Mouse (Mus musculus) neural tube, embryonic 11.5 days (tissue): ENCODE results near the gene Rtkn2. TPM values are rescaled to one million over a fixed set of nuclear protein-coding genes. Genes with fewer than 3 reads are reported as not detected.

Experiments used
- ATAC-seq: fragments of 200-750 bp; cut with Nextera tagmentation; 2 replicates; pipeline ENCODE4 v1.8.0; 2017; ENCODE audit warnings: moderate number of reproducible peaks, mild to moderate bottlenecking, moderate TSS enrichment, moderate library complexity; ENCODE audit not compliant: insufficient read depth, low FRiP score, low TSS enrichment
- DNase-seq: peaks from one replicate; pipeline ENCODE4 v3.0.0-alpha.2; 2015; ENCODE audit warnings: low spot score
- H3K27ac ChIP-seq: fragments of 300-500 bp; sonication (generic); 2 replicates; pipeline ENCODE4 v1.5.1; 2014; ENCODE audit warnings: low read depth, mild to moderate bottlenecking, low read length
- H3K27me3 ChIP-seq: fragments of 300-500 bp; sonication (generic); 2 replicates; pipeline ENCODE4 v1.6.1; 2014; ENCODE audit warnings: mild to moderate bottlenecking, low read length, mixed read lengths; ENCODE audit not compliant: control insufficient read depth, insufficient read depth
- H3K36me3 ChIP-seq: fragments of 300-500 bp; sonication (generic); 2 replicates; pipeline ENCODE4 v1.6.1; 2014; ENCODE audit warnings: mild to moderate bottlenecking, low read length, moderate library complexity, mixed read lengths; ENCODE audit not compliant: control insufficient read depth, insufficient read depth
- H3K4me1 ChIP-seq: fragments of 300-500 bp; sonication (generic); 2 replicates; pipeline ENCODE4 v1.6.1; 2014; ENCODE audit warnings: low read length, mixed read lengths; ENCODE audit not compliant: control insufficient read depth, insufficient read depth
- H3K4me2 ChIP-seq: fragments of 300-500 bp; sonication (generic); 2 replicates; pipeline ENCODE4 v1.6.1; 2014; ENCODE audit warnings: low read depth, mild to moderate bottlenecking, moderate library complexity
- H3K4me3 ChIP-seq: fragments of 300-500 bp; sonication (generic); 2 replicates; pipeline ENCODE4 v1.5.1; 2014; ENCODE audit warnings: low read depth, low read length
- H3K9ac ChIP-seq: fragments of 300-500 bp; sonication (generic); 2 replicates; pipeline ENCODE4 v1.6.1; 2014; ENCODE audit warnings: mild to moderate bottlenecking, low read length
- H3K9me3 ChIP-seq: fragments of 300-500 bp; sonication (generic); 2 replicates; pipeline ENCODE4 v1.6.1; 2016; ENCODE audit warnings: low read length; ENCODE audit not compliant: control insufficient read depth
- WGBS: fragments of 180-500 bp; shearing (Covaris S2); extraction: QIAGEN DNeasy Blood & Tissue Kit; methylation state at CpG from one replicate; pipeline ENCODE4 v1.1.7; 2014; 5-methylcytosine and 5-hydroxymethylcytosine counted together
- polyA plus RNA-seq: library from polyadenylated mRNA; unstranded; fragments of >200 nt; fragmentation: Nextera tagmentation; extraction: Ambion mirVana; gene quantifications from 2 replicates; pipeline ENCODE4 v1.2.1, GENCODE M21; 2014

Gene Rtkn2
- polyA plus RNA-seq, 1 experiment from 2014 or later: 15.1 TPM

GRCm38 (mm10) chr10:68028327-68029080, 49.1 kb downstream of the Rtkn2 start:
- H3K4me2 ChIP-seq: no peak overlapping the region
- no peak overlapping the region for H3K9ac ChIP-seq
- no peaks in the 10 kb centered on the region for H3K4me1 ChIP-seq
- WGBS: 54% methylated on average over 12 of the region's 12 CpGs
- H3K9me3 ChIP-seq: no peaks in the 10 kb centered on the region
- peak; percentile 41; the same call in 1 of the 2 replicates for ATAC-seq
- H3K4me3 ChIP-seq: no peak overlapping the region
- H3K36me3 ChIP-seq: no peaks in the 10 kb centered on the region; the same call in none of the 2 replicates
- no peaks in the 10 kb centered on the region for H3K27me3 ChIP-seq
- DNase-seq: peak; percentile 13
- 0 out of 2 replicates have a peak overlapping the region, but pooled peaks have one; percentile 44 for H3K27ac ChIP-seq

- H3K4me3 ChIP-seq: no peak overlapping the region
- H3K4me1 ChIP-seq: no peaks in the 10 kb centered on the region
- WGBS: 70% methylated on average over 5 of the region's 5 CpGs
- peak; percentile 22 for DNase-seq
- H3K27me3 ChIP-seq: no peaks in the 10 kb centered on the region
- no peaks in the 10 kb centered on the region; the same call in none of the 2 replicates for H3K36me3 ChIP-seq
- 0 out of 2 replicates have a peak overlapping the region, but pooled peaks have one; percentile 44 for H3K27ac ChIP-seq
- no peaks in the 10 kb centered on the region for H3K9me3 ChIP-seq
- ATAC-seq: no peak
- H3K9ac ChIP-seq: no peak overlapping the region
- no peak overlapping the region for H3K4me2 ChIP-seq
These were observed 49.8 kb downstream of the Rtkn2 start for GRCm38 (mm10) chr10:68029081-68029626.

- H3K27ac ChIP-seq: no peak overlapping the region
- H3K27me3 ChIP-seq: no peaks in the 10 kb centered on the region
- WGBS: 71% methylated on average over 6 of the region's 6 CpGs
- DNase-seq: no peak
- no peak overlapping the region for H3K4me2 ChIP-seq
- H3K36me3 ChIP-seq: no peaks in the 10 kb centered on the region; the same call in none of the 2 replicates
- no peak for ATAC-seq
- H3K4me3 ChIP-seq: no peak overlapping the region
- no peaks in the 10 kb centered on the region for H3K4me1 ChIP-seq
- H3K9me3 ChIP-seq: no peaks in the 10 kb centered on the region
- H3K9ac ChIP-seq: no peak overlapping the region
These were observed 50.7 kb downstream of the Rtkn2 start for GRCm38 (mm10) chr10:68030027-68030426.

- ATAC-seq (no peak), DNase-seq (no peak)
- Histone ChIP-seq H3K27me3 (no peaks in the 10 kb centered on the region), H3K9me3 (no peaks in the 10 kb centered on the region), H3K36me3 (no peaks in the 10 kb centered on the region), H3K27ac (no peak overlapping the region), H3K9ac (no peak overlapping the region), H3K4me1 (no peaks in the 10 kb centered on the region), H3K4me3 (no peak overlapping the region), H3K4me2 (no peak overlapping the region)
- WGBS: 96% methylated on average over 20 of the region's 20 CpGs
These were observed 56.5 kb downstream of the Rtkn2 start for GRCm38 (mm10) chr10:68035707-68036367.

- Histone ChIP-seq H3K9ac (no peak overlapping the region), H3K27me3 (no peaks in the 10 kb centered on the region), H3K4me1 (no peaks in the 10 kb centered on the region), H3K4me3 (no peak overlapping the region), H3K9me3 (no peaks in the 10 kb centered on the region), H3K36me3 (no peaks in the 10 kb centered on the region), H3K4me2 (no peak overlapping the region), H3K27ac (no peak overlapping the region)
- DNase-seq (no peak), ATAC-seq (no peak)
- 75% methylated on average over 17 of the region's 17 CpGs for WGBS
These were observed 57.1 kb downstream of the Rtkn2 start for GRCm38 (mm10) chr10:68036368-68036980.

- Histone ChIP-seq H3K27ac (no peak overlapping the region), H3K9ac (no peak overlapping the region)
- no peak for ATAC-seq
These were observed 59.7 kb downstream of the Rtkn2 start for GRCm38 (mm10) chr10:68038997-68039624.

GRCm38 (mm10) chr10:68039641-68040205, 60.4 kb downstream of the Rtkn2 start:
- DNase-seq (no peak), ATAC-seq (no peak)
- H3K4me2 ChIP-seq: no peak overlapping the region
- H3K4me3 ChIP-seq: no peak overlapping the region
- H3K36me3 ChIP-seq: no peaks in the 10 kb centered on the region
- WGBS: 85% methylated on average over 14 of the region's 14 CpGs
- no peaks in the 10 kb centered on the region for H3K27me3 ChIP-seq
- H3K9ac ChIP-seq: no peak overlapping the region
- H3K4me1 ChIP-seq: no peaks in the 10 kb centered on the region
- no peak overlapping the region for H3K27ac ChIP-seq
- H3K9me3 ChIP-seq: no peaks in the 10 kb centered on the region

More at GRCm38 (mm10) chr10:68038997-68039624, 59.7 kb downstream of the Rtkn2 start:
- no peaks in the 10 kb centered on the region for H3K36me3 ChIP-seq
- 75% methylated on average over 8 of the region's 8 CpGs for WGBS
- H3K4me1 ChIP-seq: no peaks in the 10 kb centered on the region
- no peaks in the 10 kb centered on the region for H3K27me3 ChIP-seq
- H3K9me3 ChIP-seq: no peaks in the 10 kb centered on the region
- DNase-seq: no peak
- no peak overlapping the region for H3K4me3 ChIP-seq
- no peak overlapping the region for H3K4me2 ChIP-seq

GRCm38 (mm10) chr10:68040394-68040793, 61.0 kb downstream of the Rtkn2 start:
- no peak overlapping the region for H3K4me2 ChIP-seq
- no peak overlapping the region for H3K4me3 ChIP-seq
- no peaks in the 10 kb centered on the region for H3K4me1 ChIP-seq
- no peak overlapping the region for H3K9ac ChIP-seq
- no peaks in the 10 kb centered on the region for H3K36me3 ChIP-seq
- no peak for DNase-seq
- 91% methylated on average over 6 of the region's 6 CpGs for WGBS
- no peak for ATAC-seq
- no peaks in the 10 kb centered on the region for H3K9me3 ChIP-seq
- H3K27ac ChIP-seq: no peak overlapping the region
- H3K27me3 ChIP-seq: no peaks in the 10 kb centered on the region
